Mouse (Mus musculus) spleen, adult 12 weeks (tissue): ENCODE measurements around the gene Gm11985.
"Not testable (repeated sequence)": the region's sequence is repeated elsewhere in the genome, so short reads cannot be mapped to it uniquely, and the experiment has no call there.

Experiments
- DNase-seq: peaks from one replicate; pipeline ENCODE4 v3.0.0; 2022; ENCODE audit warnings: low spot score

Gm11985 gene

DNA sequence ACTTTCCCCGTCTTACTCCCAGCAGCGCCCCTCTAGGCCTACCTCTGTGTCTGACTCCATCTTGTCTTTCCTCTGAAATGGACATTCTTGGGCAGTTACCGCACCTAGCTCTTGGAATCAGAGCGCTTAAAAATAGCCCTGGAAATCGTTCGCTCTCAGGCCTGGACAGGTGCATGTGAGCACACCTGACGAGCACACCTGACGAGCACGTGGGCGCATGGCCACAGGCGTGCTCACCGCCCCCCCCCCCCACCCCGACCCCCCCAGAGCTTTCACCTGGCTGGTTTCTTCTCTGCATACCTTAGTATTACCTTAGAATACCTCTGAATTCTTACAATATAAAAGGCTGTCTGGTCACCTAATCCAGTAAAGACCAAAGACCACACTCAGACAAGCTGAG, at the start of gene Gm11985:
TSS of gene Gm11985 (minus strand) at position 101 of the 400 bp plus-strand sequence.
- no peak for DNase-seq

DNA sequence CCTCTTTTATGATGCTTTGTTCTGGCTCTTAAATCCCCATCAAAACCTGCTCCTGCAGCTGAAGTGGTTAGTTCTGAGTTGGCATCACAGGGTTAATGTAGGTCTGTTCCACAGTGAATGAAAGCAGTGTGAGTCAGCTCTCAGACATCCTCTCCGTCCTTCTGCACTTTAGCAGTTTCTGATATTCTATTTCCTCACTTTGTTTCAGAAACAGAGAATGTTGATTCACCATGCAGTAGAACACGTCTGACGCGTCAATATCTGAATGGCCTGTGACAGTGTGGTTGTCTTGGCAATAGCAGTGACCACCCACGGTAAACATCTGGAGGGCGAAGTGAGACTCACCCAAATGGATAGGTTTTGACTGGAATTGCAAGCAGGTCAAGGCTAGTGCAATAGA, 49.3 kb upstream of the Gm11985 start:
- DNase-seq: no peak

DNA sequence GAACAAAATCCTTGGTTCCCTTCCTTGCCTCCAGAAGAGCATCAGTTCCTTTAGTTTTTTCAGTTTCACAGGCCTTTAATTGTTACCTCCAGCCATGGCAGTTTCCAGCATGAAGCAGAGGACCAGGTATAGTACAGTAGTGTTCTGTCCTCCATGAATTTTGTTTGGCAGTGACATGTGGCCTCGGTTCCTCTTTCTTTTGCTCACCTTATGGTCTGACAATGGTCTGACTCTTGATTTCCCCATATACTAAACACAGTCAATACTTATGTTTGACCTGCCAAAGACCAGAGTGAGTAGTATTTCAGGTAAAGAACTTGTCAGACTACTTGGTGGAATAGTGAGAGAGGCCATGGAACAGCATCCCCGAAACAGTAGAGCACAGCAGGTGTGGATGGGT, 48.4 kb upstream of the Gm11985 start:
- no peak for DNase-seq

DNA sequence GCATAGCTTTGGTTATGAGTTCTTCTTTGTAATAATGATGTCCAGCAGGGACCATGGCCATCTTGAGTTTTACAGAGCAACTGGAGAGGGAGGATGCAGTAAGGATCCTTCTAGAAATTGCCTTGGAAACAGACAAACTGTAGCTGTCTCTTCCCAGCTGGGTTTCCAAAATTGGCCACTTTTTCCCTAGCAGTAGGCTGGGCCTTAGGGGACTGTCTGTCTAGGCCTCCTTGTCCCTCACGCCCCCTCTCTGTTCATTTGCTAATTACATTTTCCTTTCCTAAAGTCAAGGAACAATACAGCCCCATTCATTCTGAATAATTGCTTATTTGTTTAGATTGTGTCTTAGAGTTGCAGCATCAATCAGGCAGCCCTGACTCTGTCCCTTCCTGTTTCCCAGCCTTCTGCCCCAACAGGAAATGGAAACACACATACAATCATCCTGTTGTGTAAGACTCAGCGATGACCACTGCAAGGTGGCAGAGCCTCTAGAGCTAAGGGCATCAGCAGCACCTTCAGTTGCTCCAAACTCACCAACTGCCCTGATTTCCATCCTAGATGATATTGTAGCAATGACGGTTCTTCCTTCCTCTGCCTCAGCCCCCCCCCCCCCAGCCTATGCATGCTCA, 46.7 kb upstream of the Gm11985 start:
- DNase-seq: no peak

DNA sequence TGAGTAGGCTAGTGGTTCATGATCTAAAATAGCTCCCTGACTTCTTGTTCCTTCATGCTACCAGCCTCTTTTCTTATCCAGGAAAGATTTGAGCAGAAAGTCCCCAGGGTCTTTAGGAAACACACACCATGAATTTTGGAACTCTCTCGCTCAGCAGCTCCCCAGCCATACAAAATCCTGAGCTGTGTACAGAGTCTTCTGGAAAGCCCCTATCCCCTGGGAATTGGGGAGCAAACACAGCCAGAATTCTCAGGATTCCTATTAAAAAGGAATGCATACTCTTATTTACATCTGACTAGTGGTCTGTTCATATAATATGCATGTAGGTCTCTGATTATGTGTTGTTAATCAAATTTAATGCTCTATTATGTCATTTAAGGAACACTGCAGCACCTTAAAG, 46.1 kb upstream of the Gm11985 start:
- no peak for DNase-seq

DNA sequence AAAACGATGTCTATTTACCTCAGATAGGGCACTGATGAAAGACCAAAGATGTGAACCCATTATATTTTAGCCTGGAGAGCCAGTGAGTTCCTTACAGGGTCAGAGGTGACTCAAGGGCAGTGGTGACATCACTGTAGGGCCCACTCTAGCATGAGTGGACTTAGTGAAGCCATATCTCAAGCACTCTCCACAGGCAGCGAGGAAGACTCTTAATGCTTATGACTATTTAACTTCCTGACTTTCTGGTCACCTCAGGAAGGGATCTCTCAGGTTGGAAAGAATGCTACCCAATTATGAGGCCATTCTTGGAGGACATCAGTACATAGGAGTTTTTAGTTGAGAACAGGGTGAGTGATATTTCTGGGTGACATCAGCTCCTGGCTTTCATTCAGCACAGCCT, 45.0 kb upstream of the Gm11985 start:
- no peak for DNase-seq

DNA sequence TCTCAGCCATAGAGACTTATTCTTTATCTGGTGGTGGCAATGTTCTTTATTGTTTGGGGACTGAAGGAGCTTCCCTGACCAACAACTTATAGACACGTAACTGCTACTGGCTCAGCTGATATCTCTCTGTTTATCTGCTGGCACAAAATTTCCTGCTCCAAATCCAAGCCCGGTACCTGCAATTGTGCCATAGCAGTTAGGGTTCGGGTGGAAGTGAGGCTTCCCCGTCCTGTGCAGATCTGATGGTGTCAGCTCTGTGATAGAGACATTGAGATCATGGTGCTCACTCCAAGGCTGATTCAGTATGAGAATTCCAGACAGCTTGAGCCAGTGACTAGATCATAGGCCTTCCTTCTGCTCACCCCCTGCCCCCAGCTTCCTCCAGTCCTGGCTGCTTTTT, 43.6 kb upstream of the Gm11985 start:
- no peak for DNase-seq

DNA sequence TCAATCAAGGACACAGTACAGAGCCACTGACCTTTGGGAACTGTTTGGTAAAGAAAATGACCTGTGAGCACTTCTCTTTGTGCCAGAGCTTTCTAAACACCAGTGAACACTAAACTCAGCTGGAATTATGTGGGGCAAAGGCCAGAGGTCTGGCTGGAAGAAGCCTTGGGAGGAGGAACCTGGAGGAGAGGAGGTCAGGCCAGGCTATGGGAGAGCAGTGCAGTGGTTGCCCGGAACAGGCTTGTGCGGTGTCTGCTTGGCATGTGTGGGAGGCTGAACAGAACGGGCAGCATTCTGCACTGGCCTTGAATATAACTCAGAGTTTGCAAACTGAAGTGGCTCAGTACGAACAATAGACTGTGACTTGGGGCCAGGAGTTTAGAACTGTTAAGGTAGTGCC, 41.6 kb upstream of the Gm11985 start:
- no peak for DNase-seq

DNA sequence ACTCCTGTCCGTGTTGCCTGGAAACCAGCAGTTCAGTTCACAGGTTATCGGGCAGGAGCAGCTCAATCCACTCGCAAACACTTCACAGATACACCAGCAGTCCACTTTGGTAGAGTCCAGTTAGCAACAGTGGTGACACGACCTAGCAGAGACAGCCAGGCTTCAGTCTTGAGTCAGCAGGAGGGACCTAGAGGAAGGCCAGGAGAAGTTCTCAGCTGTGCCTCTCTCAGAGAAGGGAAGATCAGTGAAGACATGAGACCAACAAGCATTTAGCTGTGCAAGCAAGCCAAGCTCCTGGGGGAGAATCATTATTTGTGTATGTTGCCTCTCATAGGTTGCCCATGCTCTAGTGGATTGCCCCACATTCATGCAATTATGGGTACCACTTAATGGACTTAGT, 39.7 kb upstream of the Gm11985 start:
- no peak for DNase-seq

DNA sequence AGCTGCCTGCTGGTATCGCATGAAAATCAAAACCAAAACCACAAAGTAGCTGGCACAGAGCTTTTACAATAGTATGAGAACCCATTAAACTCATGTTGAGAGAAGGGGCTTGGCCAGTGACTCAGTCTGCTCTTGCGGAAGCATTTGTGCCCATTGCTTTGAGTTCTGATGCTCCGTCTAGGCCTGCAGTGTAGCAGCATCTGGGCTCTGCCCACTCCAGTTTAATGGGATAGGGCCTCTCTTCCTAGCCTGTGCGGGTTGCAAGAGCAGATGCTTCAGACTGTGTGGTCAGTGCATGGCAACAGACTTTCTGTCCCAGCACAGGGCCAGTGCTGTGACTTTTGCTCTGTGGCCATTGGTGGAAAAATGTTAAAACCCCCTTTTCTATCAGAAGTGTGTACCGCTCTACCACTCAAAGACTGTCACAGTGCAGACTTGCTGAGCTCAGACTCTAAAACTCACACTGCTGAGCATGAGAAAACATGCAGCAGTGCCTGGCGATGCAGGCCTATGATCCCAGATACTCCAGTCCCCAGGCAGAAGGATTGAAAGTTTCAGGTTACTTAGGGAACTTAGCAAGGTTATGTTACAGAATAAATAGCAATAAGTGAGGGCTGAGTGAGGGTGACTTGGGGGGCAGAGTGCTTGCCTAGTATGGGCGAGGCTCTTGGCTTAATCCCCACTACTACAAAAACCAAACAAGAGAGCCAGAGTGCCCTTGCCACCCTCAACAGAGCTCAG, 38.6 kb upstream of the Gm11985 start:
- DNase-seq: no peak

DNA sequence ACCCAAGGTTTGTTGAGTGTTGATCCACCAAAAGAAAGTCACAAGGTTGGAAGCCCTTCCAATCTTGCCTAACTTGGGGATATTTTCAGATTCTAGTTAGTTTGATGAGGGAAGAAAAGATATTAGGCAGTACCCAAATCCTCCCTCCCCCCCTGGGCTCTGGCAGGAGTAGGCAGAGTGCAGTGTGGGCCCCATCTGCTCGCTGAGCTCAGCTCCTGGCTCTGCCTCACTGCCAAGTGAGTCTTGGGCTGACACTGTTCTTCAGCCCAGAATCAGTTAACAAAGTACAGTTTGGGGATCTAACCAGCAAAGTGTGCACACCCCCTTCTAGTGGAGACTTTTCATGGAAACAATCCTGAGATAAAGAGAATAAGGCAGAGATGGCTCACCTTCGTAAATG, 37.8 kb upstream of the Gm11985 start:
- DNase-seq: no peak

DNA sequence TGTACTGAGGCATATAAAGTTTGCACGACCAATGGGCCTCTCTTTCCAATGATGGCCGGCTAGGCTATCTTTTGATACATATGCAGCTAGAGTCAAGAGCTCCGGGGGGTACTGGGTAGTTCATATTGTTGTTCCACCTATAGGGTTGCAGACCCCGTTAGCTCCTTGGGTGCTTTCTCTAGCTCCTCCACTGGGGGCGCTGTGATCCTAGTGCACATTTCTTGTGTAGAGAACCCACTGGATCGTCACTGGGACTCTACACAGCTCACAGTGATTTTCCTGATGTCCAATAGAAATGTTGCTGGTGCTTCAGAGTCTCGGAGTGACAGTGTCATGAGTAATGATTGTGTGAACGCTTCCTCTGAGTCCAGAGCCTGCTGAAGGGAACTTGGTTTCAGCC, 33.5 kb upstream of the Gm11985 start:
- not testable (repeated sequence) for DNase-seq

DNA sequence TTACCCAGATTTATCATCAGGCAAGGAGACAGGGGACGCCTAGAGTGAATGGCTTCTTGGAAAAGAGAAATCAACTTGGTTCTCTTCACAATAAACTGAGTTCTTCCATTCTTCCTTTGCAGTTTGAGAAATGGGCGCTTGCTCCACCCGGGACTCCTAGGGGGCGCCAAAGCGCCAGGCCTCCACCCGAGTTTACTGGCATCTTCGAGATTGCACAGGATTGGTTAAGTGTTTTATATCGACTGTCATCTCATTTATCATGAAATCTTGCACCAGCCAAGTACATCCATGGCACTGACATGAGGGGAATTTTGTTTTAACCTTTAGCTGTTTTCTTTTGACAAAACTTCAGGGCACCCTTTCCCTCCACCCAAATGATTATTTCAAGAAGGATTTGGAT, 27.3 kb upstream of the Gm11985 start:
- DNase-seq: no peak

DNA sequence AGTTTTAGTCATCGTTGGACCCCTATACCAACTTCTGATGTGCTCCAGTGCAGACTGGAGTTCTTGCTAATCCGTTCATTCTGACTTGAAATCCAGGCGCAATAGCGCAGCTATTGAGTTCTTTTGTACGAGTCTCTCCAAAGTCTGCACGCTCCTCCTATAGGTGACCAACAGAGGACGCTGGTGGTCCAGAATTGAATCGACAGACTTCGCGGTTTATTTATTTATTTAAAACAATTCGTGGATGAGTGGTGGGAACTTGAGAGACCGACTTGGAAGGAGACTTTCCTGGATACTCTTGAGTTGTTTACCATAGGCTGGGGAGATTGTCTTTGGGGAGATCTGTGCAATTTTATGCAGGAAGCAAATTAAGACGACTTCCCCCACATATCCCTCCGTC, 26.4 kb upstream of the Gm11985 start:
- no peak for DNase-seq

DNA sequence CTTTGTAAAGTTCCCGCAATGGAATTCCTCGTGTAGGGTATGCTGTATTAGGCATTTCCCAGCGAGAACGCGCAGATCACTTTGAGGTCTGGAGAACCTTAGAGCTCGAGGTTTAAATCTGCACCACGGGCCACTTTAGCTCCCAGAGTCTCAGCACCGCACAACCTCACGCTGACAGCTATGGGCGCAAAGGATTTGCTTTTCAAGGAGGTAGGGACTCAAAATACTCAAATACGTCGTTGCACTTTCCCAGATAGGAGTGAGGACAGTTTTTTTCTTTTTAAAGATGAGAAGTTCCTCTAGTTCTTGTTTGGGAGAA, 25.9 kb upstream of the Gm11985 start:
- DNase-seq: no peak

DNA sequence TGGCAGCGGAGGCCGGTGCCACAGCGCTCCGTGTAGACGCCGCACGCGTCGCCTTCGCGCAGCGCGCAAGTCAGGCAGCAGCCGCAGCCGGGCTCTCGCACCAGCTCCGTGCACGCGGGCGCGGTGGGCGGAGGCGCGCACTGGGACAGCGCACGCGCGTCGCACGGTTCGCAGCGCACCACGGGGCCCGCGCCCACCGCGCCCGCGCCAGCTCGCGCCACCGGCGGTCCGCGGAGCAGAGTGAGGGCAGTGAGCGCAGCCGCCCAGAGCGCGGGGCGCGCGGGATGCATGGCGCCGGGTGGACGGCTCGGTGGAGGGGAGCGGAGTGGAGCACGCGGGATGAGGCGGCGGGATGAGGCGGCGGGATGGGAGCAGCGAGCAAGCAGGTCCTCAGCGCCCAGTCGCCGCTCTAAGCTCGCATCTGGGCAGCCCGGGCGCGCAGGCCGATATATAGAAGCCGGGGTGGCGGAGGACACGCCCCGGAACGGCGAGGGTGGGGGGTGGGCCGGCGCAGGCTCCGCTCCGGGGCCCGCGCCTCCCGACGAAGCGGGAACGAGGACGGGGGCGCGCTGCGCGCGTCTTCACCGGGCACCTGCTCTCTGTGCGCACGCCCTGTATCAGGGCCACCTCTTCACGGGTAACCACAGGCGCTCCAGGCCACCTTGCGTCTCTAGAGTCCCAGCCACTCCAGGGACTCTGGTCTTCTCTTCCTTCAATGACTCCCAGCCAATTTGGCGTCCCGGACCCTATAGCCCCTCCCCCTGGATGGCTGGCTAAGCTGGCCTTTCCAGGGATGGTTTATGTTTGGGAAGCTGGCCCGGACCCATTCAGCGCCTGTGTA, 25.4 kb upstream of the Gm11985 start, which contains the start of gene Igfbp3:
TSS of gene Igfbp3 (minus strand) at position 423 of the 841 bp plus-strand sequence.
- DNase-seq: no peak

DNA sequence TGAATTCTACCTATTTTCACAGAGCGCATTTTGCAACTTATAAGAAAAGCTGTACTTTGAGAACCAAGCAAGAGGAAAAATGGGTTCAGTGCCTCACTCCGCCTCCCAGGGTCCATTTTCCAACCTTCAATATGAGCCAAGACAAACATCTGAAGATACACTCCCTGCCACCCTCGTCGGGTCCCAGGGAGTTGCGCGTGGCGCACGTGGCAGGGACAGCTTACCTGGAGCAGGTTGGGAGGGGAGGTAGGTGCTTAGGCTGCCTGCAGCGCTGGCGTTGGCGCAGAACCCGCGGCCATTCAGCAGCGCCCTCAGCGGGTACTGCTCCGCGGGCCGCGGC, 24.8 kb upstream of the Gm11985 start:
- no peak for DNase-seq

DNA sequence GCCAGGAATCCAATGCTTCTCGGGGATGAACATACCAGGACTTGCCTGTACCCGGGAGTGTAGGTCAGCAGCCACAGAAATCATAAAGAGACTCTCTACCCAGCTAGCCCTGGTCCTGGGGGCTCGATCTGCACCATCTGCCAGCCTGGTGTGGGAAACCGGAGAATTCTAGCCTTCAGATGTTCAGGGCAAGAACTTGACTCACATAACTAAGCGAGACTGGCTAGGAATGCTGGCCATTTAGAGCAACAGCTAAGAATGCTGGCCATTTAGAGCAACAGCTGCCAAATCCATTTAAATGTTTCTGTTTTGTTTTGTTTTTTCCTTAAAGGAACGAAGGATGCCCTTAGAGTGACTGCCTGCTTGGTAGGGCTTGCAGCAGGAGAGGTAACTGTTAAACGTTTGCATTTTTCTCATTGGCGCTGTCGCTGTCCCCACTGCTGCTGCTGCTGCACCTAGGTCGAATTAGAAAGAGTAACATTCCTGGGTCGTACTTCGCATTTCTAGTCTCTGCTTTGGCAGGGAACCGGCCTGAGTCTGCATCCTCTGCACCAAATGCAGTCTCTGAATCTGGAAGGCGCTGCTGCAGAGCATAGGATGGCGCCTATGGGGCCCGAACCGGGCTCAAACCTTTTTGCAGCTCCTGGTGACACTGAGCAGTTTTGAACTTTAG, 23.9 kb upstream of the Gm11985 start:
- no peak for DNase-seq

DNA sequence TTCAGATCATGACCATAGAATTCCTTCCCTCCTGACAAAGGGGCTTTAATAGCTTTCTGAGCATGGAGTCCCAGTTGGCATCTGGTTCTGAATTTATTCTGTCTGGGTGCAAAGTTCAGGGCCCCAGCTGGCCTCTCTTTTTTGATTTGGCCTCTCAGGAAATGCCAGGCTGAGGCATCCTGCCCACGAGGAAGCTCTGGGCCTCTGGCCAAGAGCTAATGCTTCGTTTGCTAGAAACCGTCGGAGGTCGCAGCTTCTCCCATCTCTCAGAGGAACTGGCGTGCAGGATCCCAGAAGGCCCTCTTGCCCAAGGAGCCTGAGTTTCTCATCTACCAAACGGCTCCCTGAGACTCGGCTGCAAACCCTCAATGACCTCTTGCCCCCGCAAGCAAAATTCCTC, 22.8 kb upstream of the Gm11985 start:
- DNase-seq: no peak

DNA sequence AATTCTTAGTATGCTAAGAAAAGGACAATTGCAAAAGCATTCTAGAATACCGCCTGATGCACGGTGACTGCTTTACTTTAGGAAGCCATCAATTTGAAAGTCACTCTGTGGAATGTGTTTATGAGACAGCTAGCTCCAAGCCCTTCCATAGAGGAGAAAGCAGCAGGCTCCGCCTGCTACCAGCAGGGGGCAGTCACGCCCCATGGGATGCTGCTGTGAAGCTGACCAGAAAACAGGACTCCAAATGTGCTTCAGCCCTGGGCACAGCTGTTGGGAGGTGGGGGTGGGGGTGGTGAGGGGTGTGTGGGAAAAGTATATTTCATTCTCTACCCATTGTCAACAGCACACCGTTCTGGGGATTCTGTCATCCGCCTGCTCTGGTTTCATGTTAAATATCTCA, 22.0 kb upstream of the Gm11985 start:
- no peak for DNase-seq

DNA sequence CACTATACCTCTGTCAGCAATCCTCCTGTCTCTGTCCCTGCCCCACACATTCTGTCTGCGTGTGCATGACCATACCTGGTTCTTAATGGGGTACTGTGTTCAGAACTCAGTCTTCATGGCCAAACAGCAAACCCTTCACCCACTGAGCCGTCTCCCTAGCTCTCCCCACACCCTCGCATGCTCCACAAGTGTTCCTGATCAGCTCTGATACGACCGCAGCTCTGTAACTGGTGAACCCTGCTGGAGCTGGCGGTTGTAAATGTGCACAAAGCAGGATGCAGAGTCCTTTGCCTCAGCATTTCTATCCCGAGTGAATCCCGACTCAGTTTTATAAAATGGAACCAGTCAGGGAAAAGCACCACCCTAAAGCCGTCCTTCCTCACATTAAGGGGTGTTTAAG, 15.5 kb upstream of the Gm11985 start:
- no peak for DNase-seq

DNA sequence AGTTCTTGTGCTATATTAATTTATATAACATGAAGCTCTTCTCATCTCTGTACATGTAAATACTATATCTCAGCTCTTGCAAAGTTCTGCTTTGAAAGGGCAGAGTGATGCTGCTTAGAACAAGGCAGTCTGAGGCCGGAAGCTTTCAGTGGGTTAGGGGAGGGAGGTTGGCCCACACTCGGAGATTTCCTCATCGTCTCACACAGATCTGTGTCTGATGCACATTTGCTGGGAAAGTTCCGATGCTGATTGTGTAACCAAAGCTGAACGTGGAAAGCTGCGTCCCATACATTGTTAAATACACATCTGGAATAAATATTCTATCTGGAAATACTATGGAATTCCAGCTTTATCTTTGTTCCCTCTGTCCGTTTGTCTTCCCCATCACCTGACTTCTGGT, 13.8 kb upstream of the Gm11985 start:
- DNase-seq: no peak

DNA sequence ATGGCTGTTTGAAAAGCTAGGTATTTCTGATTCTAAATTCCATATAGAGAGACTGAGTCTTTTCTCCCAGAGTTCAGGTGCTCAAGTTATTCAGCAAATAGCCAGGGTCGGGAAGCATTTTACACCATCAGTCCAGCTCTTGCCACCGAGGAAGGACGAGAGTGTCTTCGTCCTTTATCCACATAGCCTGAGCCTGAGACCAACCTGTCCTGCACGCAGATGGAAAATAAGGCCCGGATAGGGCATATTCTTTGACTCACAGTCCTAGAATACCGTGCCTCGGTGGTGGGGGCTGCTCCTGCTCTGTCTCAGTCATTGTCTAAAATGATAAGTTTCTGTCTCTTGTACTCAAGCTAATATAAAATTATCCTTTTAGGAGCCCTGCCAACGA, 12.0 kb upstream of the Gm11985 start:
- DNase-seq: no peak
